Comparison of ENCODE assay signal across 24 mouse cellular contexts in genomic region chr13:117728393-117728792, GRCm38 (mm10).
"Had no signal": no experiment of that assay in that cellular context is flagged by ENCODE, and none has a peak within 500 bp of the region (broad histone marks: within the 10 kb centered on the region; RNA-seq: fewer than 3 reads in every experiment).

No protein-coding gene starts in this region.

- DNase-seq: cerebellum, adult 9-11 months; cerebellum, postnatal 10 days; cerebellum, postnatal 14 days; cerebellum, postnatal 25 days; cerebellum, postnatal 36 days; embryo, embryonic 11 days; forebrain, postnatal 0 days; gastrocnemius, adult 2 months; gastrocnemius, postnatal 14 days; gastrocnemius, postnatal 25 days; gastrocnemius, postnatal 36 days; heart, adult 11 months; heart, adult 2 months had no signal

- H3K4me3 ChIP-seq: embryonic facial prominence, embryonic 10.5 days; embryonic facial prominence, embryonic 12.5 days; embryonic facial prominence, embryonic 13.5 days; embryonic facial prominence, embryonic 15.5 days; erythroblast, embryonic 14.5 days; forebrain, embryonic 10.5 days; forebrain, embryonic 12.5 days; forebrain, embryonic 13.5 days; forebrain, embryonic 15.5 days; gastrocnemius, adult 2 months; heart, adult 2 months; heart, embryonic 10.5 days had no signal

- ATAC-seq: forebrain, embryonic 15.5 days; forebrain, postnatal 0 days had no signal

- H3K9me3 ChIP-seq: embryonic facial prominence, embryonic 10.5 days; embryonic facial prominence, embryonic 12.5 days; embryonic facial prominence, embryonic 13.5 days; embryonic facial prominence, embryonic 15.5 days; forebrain, embryonic 10.5 days; forebrain, embryonic 12.5 days; forebrain, embryonic 13.5 days; forebrain, embryonic 15.5 days; heart, embryonic 10.5 days had no signal

- H3K4me1 ChIP-seq: embryonic facial prominence, embryonic 10.5 days; embryonic facial prominence, embryonic 12.5 days; embryonic facial prominence, embryonic 13.5 days; embryonic facial prominence, embryonic 15.5 days; forebrain, embryonic 10.5 days; forebrain, embryonic 12.5 days; forebrain, embryonic 13.5 days; forebrain, embryonic 15.5 days; heart, embryonic 10.5 days had no signal

- H3K27ac ChIP-seq: embryonic facial prominence, embryonic 10.5 days; embryonic facial prominence, embryonic 12.5 days; embryonic facial prominence, embryonic 13.5 days; embryonic facial prominence, embryonic 15.5 days; forebrain, embryonic 10.5 days; forebrain, embryonic 12.5 days; forebrain, embryonic 13.5 days; forebrain, embryonic 15.5 days; gastrocnemius, adult 2 months; heart, adult 2 months; heart, embryonic 10.5 days had no signal

- H3K27me3 ChIP-seq: embryonic facial prominence, embryonic 12.5 days; embryonic facial prominence, embryonic 13.5 days; embryonic facial prominence, embryonic 15.5 days; forebrain, embryonic 12.5 days; forebrain, embryonic 13.5 days; forebrain, embryonic 15.5 days had no signal

- H3K9ac ChIP-seq: embryonic facial prominence, embryonic 12.5 days; embryonic facial prominence, embryonic 13.5 days; embryonic facial prominence, embryonic 15.5 days; forebrain, embryonic 12.5 days; forebrain, embryonic 13.5 days; forebrain, embryonic 15.5 days; forebrain, postnatal 0 days had no signal

- H3K4me2 ChIP-seq: embryonic facial prominence, embryonic 12.5 days; embryonic facial prominence, embryonic 13.5 days; embryonic facial prominence, embryonic 15.5 days; forebrain, embryonic 12.5 days; forebrain, embryonic 13.5 days; forebrain, embryonic 15.5 days; heart, embryonic 11.5 days had no signal

- H3K36me3 ChIP-seq: embryonic facial prominence, embryonic 10.5 days; embryonic facial prominence, embryonic 12.5 days; embryonic facial prominence, embryonic 13.5 days; embryonic facial prominence, embryonic 15.5 days; forebrain, embryonic 10.5 days; forebrain, embryonic 12.5 days; forebrain, embryonic 15.5 days; heart, embryonic 10.5 days had no signal
